Mouse (Mus musculus): ENCODE results near the gene Ccdc106. TPM values are rescaled to one million over a fixed set of nuclear protein-coding genes. Genes with fewer than 3 reads are reported as not detected.
A peak's percentile ranks its signal among the peaks of the same experiment; 100 is the strongest.
"Not testable (repeated sequence)": the region's sequence is repeated elsewhere in the genome, so short reads cannot be mapped to it uniquely, and the experiment has no call there.

The Ccdc106 gene
- total RNA-seq, 4 experiments from 2014 or later = not detected

- peak; percentile 55 to 66 for DNase-seq (ENCODE audit: low spot score in 2 of 2)
Measured at GRCm38 (mm10) chr7:5051193-5052192, 31.1 kb downstream of the Ccdc106 start, which contains the start of gene Zfp580. TSS of gene Zfp580 (plus strand) at chr7:5051538.

GRCm38 (mm10) chr7:5052438-5052837 lies 32.1 kb downstream of the Ccdc106 start:
- no peak for DNase-seq (ENCODE audit: low spot score in 2 of 2)

- DNase-seq (ENCODE audit: low spot score in 2 of 2) = no peak
Measured at GRCm38 (mm10) chr7:5052931-5053343, 32.6 kb downstream of the Ccdc106 start.

- no peak for DNase-seq (ENCODE audit: low spot score in 2 of 2)
Measured at GRCm38 (mm10) chr7:5053456-5054179, 33.3 kb downstream of the Ccdc106 start.

- DNase-seq (ENCODE audit: low spot score in 2 of 2) = no peak
Measured at GRCm38 (mm10) chr7:5056651-5057263, 36.4 kb downstream of the Ccdc106 start.

GRCm38 (mm10) chr7:5057381-5057780 lies 37.0 kb downstream of the Ccdc106 start:
- DNase-seq (ENCODE audit: low spot score in 2 of 2) = no peak

GRCm38 (mm10) chr7:5057804-5058203 lies 37.5 kb downstream of the Ccdc106 start:
- no peak for DNase-seq (ENCODE audit: low spot score in 2 of 2)

- DNase-seq (ENCODE audit: low spot score in 2 of 2) = no peak
Measured at GRCm38 (mm10) chr7:5058631-5059030, 38.3 kb downstream of the Ccdc106 start.

- DNase-seq (ENCODE audit: low spot score in 2 of 2) = no peak
Measured at GRCm38 (mm10) chr7:5059421-5059820, 39.1 kb downstream of the Ccdc106 start.

- peak; percentile 69 to 76 for DNase-seq (ENCODE audit: low spot score in 2 of 2)
Measured at GRCm38 (mm10) chr7:5060239-5060731, 39.9 kb downstream of the Ccdc106 start.

- DNase-seq (ENCODE audit: low spot score in 2 of 2) = peak; percentile 97
Measured at GRCm38 (mm10) chr7:5060944-5061773, 40.8 kb downstream of the Ccdc106 start.

- DNase-seq (ENCODE audit: low spot score in 2 of 2) = peak; percentile 83 to 92
Measured at GRCm38 (mm10) chr7:5061774-5062359, 41.5 kb downstream of the Ccdc106 start, which contains the start of gene U2af2. TSS of gene U2af2 (plus strand) at chr7:5062143.

GRCm38 (mm10) chr7:5062360-5063001 lies 42.1 kb downstream of the Ccdc106 start:
- DNase-seq (ENCODE audit: low spot score in 2 of 2) = no peak

- DNase-seq (ENCODE audit: low spot score in 2 of 2) = no peak
Measured at GRCm38 (mm10) chr7:5064886-5065285, 44.5 kb downstream of the Ccdc106 start.

GRCm38 (mm10) chr7:5073586-5073985 lies 53.2 kb downstream of the Ccdc106 start:
- DNase-seq (ENCODE audit: low spot score in 2 of 2) = no peak

- DNase-seq (ENCODE audit: low spot score in 2 of 2) = no peak
Measured at GRCm38 (mm10) chr7:5074984-5075383, 54.6 kb downstream of the Ccdc106 start.

GRCm38 (mm10) chr7:5076931-5077330 lies 56.6 kb downstream of the Ccdc106 start:
- no peak for DNase-seq (ENCODE audit: low spot score in 2 of 2)

GRCm38 (mm10) chr7:5079365-5080009 lies 59.1 kb downstream of the Ccdc106 start:
- DNase-seq (ENCODE audit: low spot score in 2 of 2) = not testable (repeated sequence)

Measured in gastrocnemius, adult 8-10 months (tissue).